Mouse (Mus musculus): ENCODE data around the gene Scn3b.

GRCm38 (mm10) chr9:40294210-40294609 lies 25.2 kb downstream of the Scn3b start:
- no peak for TF ChIP-seq POLR2A (IDR thresholded peaks at IDR 0.05; ENCODE audit: borderline replicate concordance, low read depth, low read length)
- TF ChIP-seq CTCF (IDR thresholded peaks at IDR 0.05; ENCODE audit: low read depth, low read length), result no peak
